Mouse (Mus musculus) limb, embryonic 11.5 days (tissue): ENCODE data around the gene Smyd3. TPM values are rescaled to one million over a fixed set of nuclear protein-coding genes. Genes with fewer than 3 reads are reported as not detected.

Experiments used
- ATAC-seq: fragments of 200-750 bp; cut with Nextera tagmentation; 2 replicates; pipeline ENCODE4 v1.8.0; 2017; ENCODE audit warnings: low read depth; ENCODE audit not compliant: insufficient number of reproducible peaks, low FRiP score, low TSS enrichment
- DNase-seq: peaks from one replicate; pipeline ENCODE4 v3.0.0-alpha.2; 2015; ENCODE audit warnings: low spot score
- H3K27ac ChIP-seq: fragments of 300-500 bp; sonication (generic); replicated peaks from 2 replicates; pipeline ENCODE4 v1.5.1; 2014; ENCODE audit warnings: low read depth, mild to moderate bottlenecking, low read length
- H3K27me3 ChIP-seq: fragments of 300-500 bp; sonication (generic); 2 replicates; pipeline ENCODE4 v1.6.1; 2014; ENCODE audit warnings: mild to moderate bottlenecking, low read length, mixed read lengths; ENCODE audit not compliant: control insufficient read depth, insufficient read depth
- H3K36me3 ChIP-seq: fragments of 300-500 bp; sonication (generic); 2 replicates; pipeline ENCODE4 v1.6.1; 2014; ENCODE audit warnings: mild to moderate bottlenecking, low read length, moderate library complexity, mixed read lengths; ENCODE audit not compliant: control insufficient read depth, insufficient read depth
- H3K4me1 ChIP-seq: fragments of 300-500 bp; sonication (generic); 2 replicates; pipeline ENCODE4 v1.6.1; 2014; ENCODE audit warnings: low read length, mixed read lengths; ENCODE audit not compliant: control insufficient read depth, insufficient read depth
- H3K4me2 ChIP-seq: fragments of 300-500 bp; sonication (generic); 2 replicates; pipeline ENCODE4 v1.6.1; 2014; ENCODE audit warnings: low read depth, mild to moderate bottlenecking, moderate library complexity; ENCODE audit not compliant: severe bottlenecking
- H3K4me3 ChIP-seq: fragments of 300-500 bp; sonication (generic); 2 replicates; pipeline ENCODE4 v1.5.1; 2014; ENCODE audit warnings: low read depth, low read length
- H3K9ac ChIP-seq: fragments of 300-500 bp; sonication (generic); 2 replicates; pipeline ENCODE4 v1.6.1; 2014; ENCODE audit warnings: mild to moderate bottlenecking, low read length
- H3K9me3 ChIP-seq: fragments of 300-500 bp; sonication (generic); 2 replicates; pipeline ENCODE4 v1.6.1; 2016; ENCODE audit warnings: low read length; ENCODE audit not compliant: control insufficient read depth
- WGBS: fragments of 180-500 bp; shearing (Covaris S2); extraction: QIAGEN DNeasy Blood & Tissue Kit; methylation state at CpG from one replicate; pipeline ENCODE4 v1.1.7; 2014; 5-methylcytosine and 5-hydroxymethylcytosine counted together
- polyA plus RNA-seq: library from polyadenylated mRNA; unstranded; fragments of >200 nt; fragmentation: Nextera tagmentation; extraction: Ambion mirVana; gene quantifications from 2 replicates; pipeline ENCODE4 v1.2.1, GENCODE M21; 2014

The Smyd3 gene
- polyA plus RNA-seq, 1 experiment from 2014 or later, result 25.6 TPM

GRCm38 (mm10) chr1:179009911-179010310, 507.9 kb downstream of the Smyd3 start:
- H3K9ac ChIP-seq, result no peak overlapping the region
- no peak overlapping the region for H3K4me2 ChIP-seq
- no peak for DNase-seq
- H3K4me1 ChIP-seq, result 0 out of 2 replicates have a peak, but pooled peaks cover 2% of the 10 kb centered on the region
- H3K4me3 ChIP-seq, result no peak overlapping the region
- H3K27me3 ChIP-seq, result no peaks in the 10 kb centered on the region
- no peaks in the 10 kb centered on the region for H3K36me3 ChIP-seq
- no peak overlapping the region for H3K27ac ChIP-seq
- no peak for ATAC-seq
- 79% methylated on average over 3 of the region's 3 CpGs for WGBS
- no peaks in the 10 kb centered on the region for H3K9me3 ChIP-seq

- Histone ChIP-seq H3K9me3 (no peaks in the 10 kb centered on the region), H3K27ac (no peak overlapping the region), H3K4me1 (0 out of 2 replicates have a peak, but pooled peaks cover 4% of the 10 kb centered on the region), H3K27me3 (no peaks in the 10 kb centered on the region), H3K4me2 (no peak overlapping the region), H3K9ac (no peak overlapping the region), H3K4me3 (no peak overlapping the region), H3K36me3 (no peaks in the 10 kb centered on the region)
- ATAC-seq, result no peak
- no peak for DNase-seq
- WGBS, result 80% methylated on average over 7 of the region's 7 CpGs
Observed at GRCm38 (mm10) chr1:179004133-179004866, 513.5 kb downstream of the Smyd3 start.

GRCm38 (mm10) chr1:179003406-179004132, 514.3 kb downstream of the Smyd3 start:
- Histone ChIP-seq H3K36me3 (no peaks in the 10 kb centered on the region), H3K27me3 (no peaks in the 10 kb centered on the region), H3K4me2 (no peak overlapping the region), H3K4me3 (no peak overlapping the region), H3K4me1 (0 out of 2 replicates have a peak, but pooled peaks cover 2% of the 10 kb centered on the region), H3K9ac (no peak overlapping the region), H3K9me3 (no peaks in the 10 kb centered on the region), H3K27ac (no peak overlapping the region)
- WGBS, result 88% methylated on average over 5 of the region's 5 CpGs
- ATAC-seq, result no peak
- no peak for DNase-seq

- Histone ChIP-seq H3K4me2 (no peak overlapping the region), H3K4me1 (0 out of 2 replicates have a peak, but pooled peaks cover 2% of the 10 kb centered on the region), H3K36me3 (no peaks in the 10 kb centered on the region), H3K9me3 (no peaks in the 10 kb centered on the region), H3K27ac (no peak overlapping the region), H3K4me3 (no peak overlapping the region), H3K9ac (no peak overlapping the region), H3K27me3 (no peaks in the 10 kb centered on the region)
- DNase-seq, result no peak
- ATAC-seq, result no peak; the same call in 1 of the 2 replicates
- WGBS, result 66% methylated on average over 9 of the region's 9 CpGs
Observed at GRCm38 (mm10) chr1:178999876-179000528, 517.8 kb downstream of the Smyd3 start.

- Histone ChIP-seq H3K4me2 (no peak overlapping the region), H3K36me3 (no peaks in the 10 kb centered on the region), H3K27ac (no peak overlapping the region), H3K4me3 (no peak overlapping the region), H3K4me1 (0 out of 2 replicates have a peak, but pooled peaks cover 2% of the 10 kb centered on the region), H3K9me3 (no peaks in the 10 kb centered on the region), H3K27me3 (no peaks in the 10 kb centered on the region), H3K9ac (no peak overlapping the region)
- 29% methylated on average over 4 of the region's 4 CpGs for WGBS
- ATAC-seq (no peak), DNase-seq (no peak)
Observed at GRCm38 (mm10) chr1:178997870-178998269, 520.0 kb downstream of the Smyd3 start.

- no peak overlapping the region for H3K4me2 ChIP-seq
Observed at GRCm38 (mm10) chr1:178994263-178994662, 523.6 kb downstream of the Smyd3 start.

GRCm38 (mm10) chr1:178992503-178992902, 525.3 kb downstream of the Smyd3 start:
- Histone ChIP-seq H3K27ac (no peak overlapping the region), H3K9ac (no peak overlapping the region), H3K27me3 (no peaks in the 10 kb centered on the region), H3K36me3 (no peaks in the 10 kb centered on the region), H3K4me3 (no peak overlapping the region), H3K9me3 (no peaks in the 10 kb centered on the region), H3K4me2 (no peak overlapping the region), H3K4me1 (peaks cover 3% of the 10 kb centered on the region; the same call in 1 of the 2 replicates)
- whole genome bisulfite sequencing, result 88% methylated on average over 3 of the region's 3 CpGs
- no peak for DNase-seq
- no peak for ATAC-seq

More at GRCm38 (mm10) chr1:178994263-178994662, 523.6 kb downstream of the Smyd3 start:
- WGBS, result 76% methylated on average over 7 of the region's 7 CpGs
- Histone ChIP-seq H3K4me1 (peaks cover 3% of the 10 kb centered on the region; the same call in 1 of the 2 replicates), H3K36me3 (no peaks in the 10 kb centered on the region), H3K4me3 (no peak overlapping the region), H3K9ac (no peak overlapping the region), H3K27me3 (no peaks in the 10 kb centered on the region), H3K9me3 (no peaks in the 10 kb centered on the region), H3K27ac (no peak overlapping the region)
- DNase-seq, result no peak
- ATAC-seq, result no peak

- no peak for ATAC-seq
- Histone ChIP-seq H3K36me3 (no peaks in the 10 kb centered on the region), H3K27me3 (no peaks in the 10 kb centered on the region), H3K9ac (no peak overlapping the region), H3K4me1 (peaks cover 3% of the 10 kb centered on the region; the same call in 1 of the 2 replicates), H3K27ac (no peak overlapping the region), H3K4me2 (no peak overlapping the region), H3K9me3 (no peaks in the 10 kb centered on the region), H3K4me3 (no peak overlapping the region)
- DNase-seq, result no peak
- WGBS, result 71% methylated on average over 4 of the region's 4 CpGs
Observed at GRCm38 (mm10) chr1:178991470-178991869, 526.4 kb downstream of the Smyd3 start.
